Mouse (Mus musculus) embryonic fibroblast, embryonic 13.5 days (primary cell): Measurements from ENCODE around the gene Rab40c. TPM values are rescaled to one million over a fixed set of nuclear protein-coding genes. Genes with fewer than 3 reads are reported as not detected.

Experiments used
- H3K27ac ChIP-seq: 2 replicates; pipeline ENCODE4 v1.5.1; 2012; ENCODE audit warnings: low read length, control low read depth, inconsistent platforms; ENCODE audit not compliant: insufficient read depth
- H3K4me1 ChIP-seq: 2 replicates; pipeline ENCODE4 v1.6.1; 2011; ENCODE audit warnings: low read length; ENCODE audit not compliant: control insufficient read depth, insufficient read depth
- H3K4me3 ChIP-seq: 2 replicates; pipeline ENCODE4 v1.5.1; 2011; ENCODE audit warnings: mild to moderate bottlenecking, control low read depth, low read length; ENCODE audit not compliant: insufficient read depth
- CTCF ChIP-seq: IDR thresholded peaks from 2 replicates; pipeline ENCODE4 v1.5.1; 2011; ENCODE audit warnings: mild to moderate bottlenecking, control low read depth, low read length, moderate library complexity, borderline replicate concordance; ENCODE audit not compliant: insufficient read depth
- POLR2A ChIP-seq: IDR thresholded peaks from 2 replicates; pipeline ENCODE4 v1.6.1; 2011; ENCODE audit warnings: low read depth, mild to moderate bottlenecking, control low read depth, low read length, moderate library complexity
- polyA plus RNA-seq: library from polyadenylated mRNA; stranded (reverse); fragments of >200 nt; gene quantifications from 2 replicates; pipeline ENCODE4 v1.2.4, GENCODE M21; 2011; ENCODE audit warnings: low read depth; ENCODE audit not compliant: missing spikeins, insufficient read length

The Rab40c gene
- polyA plus RNA-seq, 1 experiment: 21.5 TPM

DNA sequence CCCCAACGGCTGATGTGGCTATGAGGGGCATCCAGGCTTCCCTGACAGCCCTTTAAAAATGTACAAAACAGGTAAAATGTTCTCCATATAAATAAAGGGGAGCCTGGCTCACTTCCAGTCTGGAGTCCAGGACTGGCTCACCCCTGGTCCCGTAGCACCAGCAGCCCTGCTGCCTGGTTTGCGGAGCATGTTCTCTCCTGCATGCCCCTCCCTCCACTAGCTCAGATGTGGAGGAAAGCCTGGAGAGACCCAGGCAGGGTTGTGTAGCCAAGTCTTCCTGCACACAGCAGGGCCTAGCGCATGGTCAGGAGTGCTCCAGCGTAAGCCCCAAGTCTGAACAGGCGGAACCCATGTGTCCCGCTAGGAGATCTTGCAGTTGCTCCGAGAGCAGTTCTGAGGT is 36.3 kb downstream of the Rab40c start:
- Histone ChIP-seq H3K27ac (no peak overlapping the region), H3K4me1 (no peaks in the 10 kb centered on the region), H3K4me3 (no peak overlapping the region)
- TF ChIP-seq POLR2A (no peak), CTCF (no peak)

- Histone ChIP-seq H3K4me3 (no peak overlapping the region), H3K27ac (no peak overlapping the region), H3K4me1 (no peaks in the 10 kb centered on the region)
- no peak for TF ChIP-seq POLR2A
- TF ChIP-seq CTCF: no peak
Measured at GRCm38 (mm10) chr17:25882306-25882705, 37.2 kb downstream of the Rab40c start.

DNA sequence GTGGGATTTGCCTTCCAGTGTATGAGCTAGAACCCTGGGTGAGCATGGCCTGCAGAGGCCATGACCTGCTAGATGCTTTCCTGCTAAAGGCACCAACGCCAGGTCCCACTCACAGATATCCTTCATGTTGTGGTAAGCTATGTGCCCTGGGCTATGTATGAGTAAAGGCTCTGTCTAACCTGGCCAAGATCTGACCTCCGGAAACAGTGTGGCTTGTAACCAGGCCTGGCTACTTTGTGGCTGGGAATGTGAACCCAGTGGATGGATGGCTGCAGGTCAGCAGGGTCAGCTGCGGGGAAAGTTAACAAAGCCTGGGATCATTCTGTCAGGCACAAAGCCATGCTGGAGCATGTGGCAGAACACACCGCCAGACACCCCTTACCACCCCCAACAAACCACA is 37.8 kb downstream of the Rab40c start:
- TF ChIP-seq CTCF: no peak
- TF ChIP-seq POLR2A: no peak
- no peaks in the 10 kb centered on the region for H3K4me1 ChIP-seq
- no peak overlapping the region for H3K4me3 ChIP-seq
- H3K27ac ChIP-seq: no peak overlapping the region

GRCm38 (mm10) chr17:25880913-25881641 is 38.5 kb downstream of the Rab40c start:
- H3K4me1 ChIP-seq: no peaks in the 10 kb centered on the region
- no peak overlapping the region for H3K27ac ChIP-seq
- TF ChIP-seq POLR2A: no peak
- no peak for TF ChIP-seq CTCF
- H3K4me3 ChIP-seq: no peak overlapping the region

- H3K4me3 ChIP-seq: no peak within 1 kb of the TSS
- no peak within 1 kb of the TSS for H3K27ac ChIP-seq
- no peak for TF ChIP-seq POLR2A
- TF ChIP-seq CTCF: no peak
- H3K4me1 ChIP-seq: no peaks in the 10 kb centered on the region
Measured at GRCm38 (mm10) chr17:25880196-25880910, 39.2 kb downstream of the Rab40c start, which contains the start of gene Wfikkn1. Wfikkn1 (minus strand) TSS chr17:25880858.

- no peaks in the 10 kb centered on the region for H3K4me1 ChIP-seq
- H3K27ac ChIP-seq: no peak overlapping the region
- no peak for TF ChIP-seq POLR2A
- TF ChIP-seq CTCF: no peak
- no peak overlapping the region for H3K4me3 ChIP-seq
Measured at GRCm38 (mm10) chr17:25879750-25880149, 39.8 kb downstream of the Rab40c start.

- Histone ChIP-seq H3K27ac (no peak overlapping the region), H3K4me1 (no peaks in the 10 kb centered on the region)
Measured at GRCm38 (mm10) chr17:25879261-25879660, 40.3 kb downstream of the Rab40c start.

DNA sequence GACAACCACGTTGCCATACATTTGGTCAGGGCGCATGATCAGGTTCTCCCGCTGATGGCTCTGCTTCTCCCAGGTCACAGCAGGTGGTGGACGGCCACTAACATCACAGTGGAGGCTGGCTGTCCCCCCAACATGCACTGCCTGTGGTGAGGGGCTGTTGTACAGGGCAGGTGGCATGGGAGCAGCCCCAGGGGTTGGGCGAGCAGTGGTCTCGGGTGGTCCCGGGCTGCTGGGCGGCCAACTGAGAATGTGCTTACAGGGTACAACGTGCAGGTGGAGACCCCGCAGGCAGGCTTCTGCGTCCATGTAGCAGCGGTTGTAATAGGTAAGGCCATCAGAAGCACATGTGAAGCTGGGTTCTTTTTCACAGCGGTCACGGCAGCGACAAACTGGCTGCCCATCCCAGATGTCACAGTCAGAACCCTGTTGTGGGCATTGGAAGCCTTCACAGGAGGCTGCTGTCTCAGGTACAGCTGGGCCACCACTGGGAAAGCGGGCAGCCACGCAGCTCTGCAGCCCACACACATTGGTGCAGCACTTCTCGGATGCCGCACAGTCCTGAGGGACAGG is 40.8 kb downstream of the Rab40c start:
- TF ChIP-seq POLR2A: no peak
- no peak for TF ChIP-seq CTCF
- Histone ChIP-seq H3K4me1 (0 out of 2 replicates have a peak, but pooled peaks cover 3% of the 10 kb centered on the region), H3K4me3 (no peak overlapping the region), H3K27ac (no peak overlapping the region)

More at GRCm38 (mm10) chr17:25879261-25879660, 40.3 kb downstream of the Rab40c start:
- no peak overlapping the region for H3K4me3 ChIP-seq
- no peak for TF ChIP-seq POLR2A
- TF ChIP-seq CTCF: peak; percentile 40; the same call in 1 of the 2 replicates

- H3K27ac ChIP-seq: no peak overlapping the region
- no peak overlapping the region for H3K4me3 ChIP-seq
- TF ChIP-seq CTCF (no peak), POLR2A (no peak)
- H3K4me1 ChIP-seq: 0 out of 2 replicates have a peak, but pooled peaks cover 3% of the 10 kb centered on the region
Measured at GRCm38 (mm10) chr17:25877741-25878610, 41.6 kb downstream of the Rab40c start.

- no peak overlapping the region for H3K4me3 ChIP-seq
- no peak overlapping the region for H3K27ac ChIP-seq
- 0 out of 2 replicates have a peak, but pooled peaks cover 3% of the 10 kb centered on the region for H3K4me1 ChIP-seq
- no peak for TF ChIP-seq CTCF
- TF ChIP-seq POLR2A: no peak
Measured at GRCm38 (mm10) chr17:25877025-25877424, 42.5 kb downstream of the Rab40c start.
